Mouse (Mus musculus) R1 (cell line): ENCODE data around the gene Msi2.

Source experiments
- DNase-seq: peaks from one replicate; pipeline ENCODE4 v3.0.0-alpha.2; 2018; ENCODE audit warnings: low read depth, low spot score

The Msi2 gene

GRCm38 (mm10) chr11:88367501-88367900, 350.8 kb downstream of the Msi2 start:
- DNase-seq, result no peak

DNA sequence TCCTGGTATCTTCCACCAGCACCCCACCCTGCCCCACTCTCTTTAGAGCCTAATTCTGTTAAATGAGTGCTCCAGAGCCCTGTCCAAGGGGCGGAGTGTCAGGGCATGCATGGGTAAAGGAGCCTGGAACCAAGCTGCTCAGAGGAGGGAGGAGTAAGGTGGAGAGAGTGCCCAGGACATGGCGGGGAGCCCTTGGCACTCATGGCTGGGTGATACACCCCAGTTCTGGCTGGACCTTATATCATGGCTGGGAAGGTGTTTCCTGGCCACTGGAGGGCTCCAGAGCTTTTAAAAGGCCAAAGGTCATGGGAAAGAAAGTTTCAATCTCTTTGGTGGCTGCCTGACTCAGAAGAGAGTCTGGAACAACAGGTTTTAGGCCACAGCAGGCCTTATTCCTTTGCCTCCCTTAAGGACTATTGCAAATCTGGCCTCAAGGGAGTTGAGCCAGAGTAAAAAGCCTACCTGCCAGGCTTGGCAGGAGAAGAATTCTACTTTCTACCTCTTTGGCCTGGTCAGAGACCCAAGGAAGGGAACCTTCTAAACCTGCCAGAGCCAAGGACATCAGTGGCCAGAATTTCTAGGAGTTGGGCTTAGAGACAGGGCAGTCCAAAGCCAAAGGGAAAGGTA, 352.3 kb downstream of the Msi2 start:
- DNase-seq, result peak; percentile 27

- no peak for DNase-seq
Measured at GRCm38 (mm10) chr11:88364231-88364630, 354.1 kb downstream of the Msi2 start.

DNA sequence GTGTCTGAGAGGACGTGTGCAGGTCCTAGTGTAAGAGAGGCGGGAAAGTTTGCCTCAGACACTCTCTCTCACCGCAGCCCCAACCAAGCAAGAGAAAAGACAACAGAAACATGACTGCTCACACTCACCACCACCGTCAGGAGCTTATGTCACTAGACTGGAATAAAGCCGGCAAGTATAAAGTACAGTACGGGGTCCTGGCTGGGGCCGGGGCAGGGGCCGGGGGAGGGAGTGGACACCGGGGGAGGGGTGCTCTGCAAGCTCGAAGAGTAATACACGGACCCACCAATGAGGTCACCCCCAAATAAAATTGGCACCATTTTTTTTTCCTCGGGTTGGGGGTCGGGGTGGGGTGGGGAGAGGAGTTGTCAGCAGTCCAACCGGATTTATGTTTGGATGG, 354.8 kb downstream of the Msi2 start:
- DNase-seq, result no peak

DNA sequence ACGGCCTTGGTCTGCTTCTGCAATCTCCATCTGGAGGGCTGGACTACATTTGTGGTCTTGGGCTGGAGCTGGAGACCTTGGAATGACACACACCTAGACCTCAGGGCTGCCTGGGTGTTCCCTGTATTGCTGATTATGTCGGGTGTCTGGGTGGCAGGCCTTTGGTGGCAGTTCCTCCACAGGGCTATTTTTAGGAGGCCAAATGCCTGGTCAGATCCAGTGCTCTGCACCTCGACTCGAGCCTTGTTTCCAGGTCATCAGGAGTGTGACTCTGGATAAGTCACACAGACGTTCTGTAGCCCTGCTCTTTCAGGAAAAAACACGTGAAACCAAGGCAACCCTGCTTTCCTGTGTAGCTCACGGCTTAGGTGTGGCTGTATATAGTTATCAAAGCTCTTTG, 358.6 kb downstream of the Msi2 start:
- DNase-seq, result no peak

DNA sequence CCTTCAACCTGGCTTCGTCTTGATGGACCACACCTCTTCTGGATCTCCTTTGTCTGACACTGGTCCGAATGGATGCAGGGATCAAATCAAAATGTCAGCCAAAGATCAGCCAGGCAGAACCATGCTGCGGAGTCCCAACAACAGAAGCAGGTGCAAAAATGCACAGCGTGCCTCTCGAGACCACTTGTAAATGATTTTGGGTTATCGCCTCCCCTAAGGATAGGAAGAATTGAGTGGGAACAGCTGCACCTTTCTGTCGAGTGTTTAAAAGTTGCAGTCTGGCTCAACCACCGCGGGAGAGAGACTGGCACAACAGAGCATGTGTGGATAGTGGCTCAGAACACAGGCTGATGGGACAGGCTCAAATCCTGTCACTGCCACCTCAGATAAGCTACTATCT, 361.0 kb downstream of the Msi2 start:
- no peak for DNase-seq

DNA sequence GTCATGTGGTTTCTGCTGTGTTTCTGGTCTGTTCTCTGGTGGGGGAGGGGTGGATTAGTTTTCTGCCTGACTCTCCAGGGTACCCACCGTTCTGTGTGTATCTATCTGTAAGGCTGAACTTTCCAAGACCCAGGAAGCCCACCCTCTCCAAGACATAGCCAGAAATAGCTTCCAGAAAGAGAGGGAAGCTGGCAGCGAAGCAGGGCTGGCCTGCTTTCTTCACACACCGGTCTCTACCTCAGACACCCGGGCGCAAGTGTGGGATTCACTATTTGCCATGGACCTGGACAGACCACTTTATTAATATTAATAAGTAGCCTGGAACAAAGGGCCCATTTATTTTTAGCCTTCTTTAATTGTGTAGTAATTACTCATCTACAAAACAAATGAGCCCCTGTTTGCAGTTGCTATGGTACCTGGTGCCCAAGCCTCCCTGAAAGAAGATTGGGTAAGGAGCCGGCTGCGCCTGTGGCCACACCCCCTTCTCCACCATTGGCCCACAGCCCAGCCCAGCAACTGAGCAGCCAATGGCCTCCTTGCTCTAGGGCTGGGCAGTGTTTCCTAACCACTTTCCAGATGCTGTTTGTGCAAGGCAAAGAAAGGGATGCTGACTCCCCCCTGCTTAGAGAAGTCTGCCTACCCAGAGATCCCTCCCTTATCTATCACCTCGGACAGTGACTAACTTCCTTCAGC, 361.6 kb downstream of the Msi2 start:
- peak; percentile 84 for DNase-seq

DNA sequence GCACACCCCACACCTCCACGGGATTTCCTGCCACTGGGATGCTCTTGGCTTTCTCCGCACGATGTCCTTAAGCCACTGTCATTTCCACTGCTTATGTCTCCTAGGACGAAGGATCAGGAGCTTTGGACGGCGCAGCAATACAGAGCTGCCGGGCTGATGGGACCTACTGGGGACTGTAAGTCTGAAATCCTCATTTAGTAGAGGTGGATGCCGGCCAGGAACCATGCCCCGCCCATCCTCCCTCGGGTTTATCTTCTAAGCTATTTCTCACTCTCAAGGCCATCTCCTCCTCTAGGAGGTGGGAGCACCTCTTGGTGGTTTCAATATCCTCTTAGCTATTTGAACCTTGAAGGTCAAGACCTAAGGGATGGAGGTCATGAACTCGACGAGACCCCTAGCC, 362.3 kb downstream of the Msi2 start:
- peak; percentile 41 for DNase-seq

- DNase-seq, result no peak
Measured at GRCm38 (mm10) chr11:88354771-88355170, 363.5 kb downstream of the Msi2 start.

DNA sequence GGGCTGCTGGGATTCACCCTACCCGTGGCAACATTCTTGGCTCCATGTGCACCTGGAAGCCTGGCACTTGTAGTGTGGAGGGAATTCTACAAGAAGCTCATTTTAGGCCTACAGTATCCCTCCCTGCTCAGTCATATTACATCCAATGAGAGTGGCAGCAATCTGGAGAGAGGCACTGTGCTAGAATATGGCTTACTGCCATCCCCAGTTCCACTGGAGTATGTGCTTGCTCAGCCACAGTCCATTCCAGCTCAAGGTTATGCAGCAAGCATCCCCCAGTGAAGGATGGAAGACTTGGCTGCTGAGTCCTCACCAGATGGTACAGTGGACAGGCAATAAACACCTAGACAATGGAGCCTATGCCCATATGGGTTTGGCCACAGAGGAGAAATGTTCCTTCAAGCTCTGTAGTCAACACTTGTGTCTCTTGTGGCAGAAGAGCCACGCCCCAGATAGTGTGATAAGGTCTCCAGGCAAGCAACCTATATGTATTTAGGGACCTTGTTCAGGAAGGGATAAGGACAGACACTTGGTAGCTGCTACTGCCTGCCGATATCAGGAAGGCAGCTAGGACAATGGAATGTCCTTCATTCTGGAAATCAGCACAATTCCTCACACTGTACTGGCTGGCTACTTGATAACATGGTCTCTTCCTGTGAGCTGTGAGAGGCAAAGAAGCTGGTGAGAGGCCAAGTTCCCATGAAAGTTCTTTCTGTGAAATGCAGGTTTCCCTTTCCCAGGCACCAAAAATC, 366.4 kb downstream of the Msi2 start:
- DNase-seq, result no peak

GRCm38 (mm10) chr11:88348690-88349089, 369.6 kb downstream of the Msi2 start:
- no peak for DNase-seq

DNA sequence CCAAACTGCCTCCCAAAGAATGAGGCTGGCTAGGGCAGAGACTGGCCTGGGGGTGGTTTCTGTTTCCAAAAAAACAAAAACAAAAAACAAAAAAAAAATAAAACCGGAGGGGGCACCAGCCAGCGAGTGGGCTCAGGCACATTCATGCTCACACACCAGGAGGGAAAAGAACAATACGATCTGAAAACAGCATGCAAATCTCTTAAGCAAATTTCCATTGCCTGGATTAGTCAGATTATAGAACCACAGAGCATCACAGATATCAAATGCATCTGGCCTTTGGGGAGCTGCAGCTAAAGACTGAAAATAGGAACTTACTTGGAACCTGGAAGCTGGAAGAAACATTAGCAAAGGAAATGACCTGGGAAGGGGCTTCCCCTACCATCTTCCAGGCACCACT, 370.3 kb downstream of the Msi2 start:
- no peak for DNase-seq

DNA sequence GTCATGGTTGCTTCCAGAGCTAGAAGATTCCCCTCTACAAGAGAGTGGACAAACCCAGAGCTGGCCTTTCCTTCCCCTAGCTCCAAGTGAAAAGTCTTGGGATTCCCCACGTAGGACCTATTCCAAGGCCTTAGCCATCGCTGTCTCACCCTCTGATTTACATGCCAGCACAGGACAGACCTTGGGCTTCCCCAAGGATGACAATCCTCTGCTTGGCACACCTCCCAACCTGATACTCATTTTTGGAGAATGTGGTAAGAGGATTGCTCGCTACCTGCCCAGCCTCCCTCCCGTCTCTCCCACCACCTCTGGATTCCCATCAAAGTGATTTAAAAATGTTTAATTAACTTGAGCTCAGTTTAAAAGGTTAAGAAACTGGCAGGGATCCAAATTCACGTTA, 372.2 kb downstream of the Msi2 start:
- no peak for DNase-seq

DNA sequence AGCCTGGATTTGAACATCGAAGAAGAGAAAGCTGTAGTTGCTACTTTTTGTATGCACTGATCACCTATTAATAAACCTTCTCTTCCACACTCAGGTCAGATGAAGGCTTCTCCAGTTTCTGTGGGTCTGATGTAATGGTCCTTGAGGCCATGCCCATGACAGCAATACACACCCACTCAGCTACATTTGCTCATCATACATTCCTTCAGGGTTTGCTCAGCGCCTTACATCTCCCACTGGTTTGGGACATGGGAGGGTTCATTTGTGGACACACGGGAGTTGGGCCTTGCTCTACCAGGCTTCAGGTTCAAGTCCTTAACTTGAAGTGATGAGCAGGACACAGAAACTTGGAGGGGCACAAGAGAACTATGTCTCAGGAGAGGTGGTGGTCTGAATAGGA, 380.4 kb downstream of the Msi2 start:
- DNase-seq, result no peak

GRCm38 (mm10) chr11:88334893-88335292, 383.4 kb downstream of the Msi2 start:
- DNase-seq, result no peak

DNA sequence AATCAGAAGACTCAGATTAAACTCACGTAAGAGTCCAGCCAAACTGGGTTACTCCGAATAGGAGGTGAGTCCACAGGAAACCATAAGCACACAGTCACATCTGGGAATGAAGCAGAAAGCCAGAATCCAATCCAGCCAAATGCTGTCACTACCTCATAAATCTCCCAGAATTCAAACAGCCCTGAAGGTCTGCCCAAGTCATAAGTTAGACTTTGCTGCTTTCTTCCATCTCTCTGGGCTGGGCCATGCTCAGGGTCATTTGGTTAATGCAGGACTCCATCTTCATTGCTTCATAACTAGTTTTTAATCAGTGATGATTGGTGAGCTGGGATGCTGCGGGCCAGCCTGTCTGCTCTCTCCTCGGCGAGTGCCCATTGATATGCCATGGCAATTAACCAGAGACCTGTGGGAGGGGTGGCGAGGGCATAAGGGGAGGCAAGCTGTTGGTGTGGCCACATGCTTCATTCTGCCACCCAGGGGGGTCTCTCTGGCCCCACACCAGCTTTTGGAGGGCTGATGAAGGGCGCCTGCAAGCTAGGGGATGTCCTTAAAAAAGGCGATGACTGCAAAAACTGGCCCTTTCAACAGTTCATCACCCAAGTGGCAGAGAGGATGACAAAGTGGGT, 385.9 kb downstream of the Msi2 start:
- no peak for DNase-seq

- no peak for DNase-seq
Measured at GRCm38 (mm10) chr11:88331722-88332121, 386.6 kb downstream of the Msi2 start.

DNA sequence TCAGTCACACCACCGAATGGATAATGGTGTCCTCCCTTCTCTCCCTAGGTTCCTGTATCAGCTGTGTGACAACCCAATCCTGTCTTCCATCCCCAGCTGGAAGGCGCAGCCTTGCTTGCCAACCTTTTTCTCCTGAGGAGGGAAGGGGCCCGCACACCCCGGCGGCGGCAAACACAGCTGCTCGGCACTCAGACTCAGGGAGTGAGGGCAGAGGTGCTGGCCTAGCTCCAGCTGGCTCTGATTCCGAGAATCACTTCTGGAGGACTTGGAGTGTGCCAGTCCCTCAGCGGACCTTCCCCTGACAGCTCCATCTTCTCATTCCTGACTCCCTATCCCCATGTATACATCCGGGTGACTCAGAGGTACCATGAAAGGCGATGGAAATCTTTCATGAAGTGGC, 387.5 kb downstream of the Msi2 start:
- DNase-seq, result no peak

DNA sequence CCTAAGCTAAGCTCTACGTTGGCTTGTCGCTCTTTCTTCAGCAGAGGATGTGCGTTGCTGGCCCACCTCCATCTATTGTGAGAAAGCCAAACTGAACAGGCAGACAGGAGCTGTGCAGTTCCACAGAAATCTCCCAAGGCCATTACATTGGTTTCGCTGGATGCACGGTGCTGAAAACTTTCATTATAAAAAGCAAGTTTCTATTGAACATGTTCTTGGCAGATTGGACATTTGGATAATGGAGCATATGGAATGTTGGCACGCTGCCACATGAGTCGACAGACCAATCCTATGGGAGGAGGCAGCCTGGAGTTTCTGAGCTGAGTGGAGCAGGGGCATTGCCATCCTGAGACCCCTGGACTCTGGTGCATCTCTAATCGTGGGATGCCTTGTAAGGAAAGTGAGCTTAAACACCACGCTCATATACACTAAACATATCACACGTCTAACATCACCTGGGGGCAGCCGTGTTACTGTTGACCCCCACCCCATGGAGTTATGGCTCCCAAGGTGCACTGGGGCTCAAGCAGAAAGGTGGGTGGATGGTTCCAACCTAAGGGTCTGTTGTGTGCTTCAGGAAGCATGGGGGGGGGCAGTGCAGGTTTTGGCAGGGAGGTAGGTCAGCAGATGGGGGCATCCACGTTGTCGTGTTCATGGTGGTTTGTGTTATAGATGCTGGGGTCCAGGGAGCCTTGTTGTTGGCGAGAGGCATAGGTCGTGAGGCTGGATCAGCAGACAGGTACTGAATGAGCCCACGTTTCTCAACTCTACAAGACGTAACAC, 389.3 kb downstream of the Msi2 start:
- no peak for DNase-seq

GRCm38 (mm10) chr11:88327016-88327415, 391.3 kb downstream of the Msi2 start:
- DNase-seq, result no peak

DNA sequence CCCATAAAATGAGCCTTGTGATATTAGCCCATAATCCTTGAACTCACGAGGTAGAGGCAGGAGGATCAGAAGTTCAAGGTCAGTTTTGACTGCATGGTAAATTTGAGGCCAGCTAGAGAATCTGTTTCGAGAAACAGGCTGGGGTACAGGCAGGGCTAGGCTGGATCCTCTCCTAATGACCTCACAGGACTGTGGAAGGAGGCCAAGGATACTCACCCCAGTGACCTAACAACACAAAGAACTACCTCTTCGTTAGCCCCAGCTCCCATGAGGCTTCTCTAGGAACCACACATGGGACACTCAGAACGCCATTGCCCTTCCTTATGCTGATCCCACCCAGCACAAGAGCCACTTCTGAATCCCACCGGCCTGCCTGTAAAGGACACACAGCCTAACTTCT, 399.5 kb downstream of the Msi2 start:
- DNase-seq, result no peak

DNA sequence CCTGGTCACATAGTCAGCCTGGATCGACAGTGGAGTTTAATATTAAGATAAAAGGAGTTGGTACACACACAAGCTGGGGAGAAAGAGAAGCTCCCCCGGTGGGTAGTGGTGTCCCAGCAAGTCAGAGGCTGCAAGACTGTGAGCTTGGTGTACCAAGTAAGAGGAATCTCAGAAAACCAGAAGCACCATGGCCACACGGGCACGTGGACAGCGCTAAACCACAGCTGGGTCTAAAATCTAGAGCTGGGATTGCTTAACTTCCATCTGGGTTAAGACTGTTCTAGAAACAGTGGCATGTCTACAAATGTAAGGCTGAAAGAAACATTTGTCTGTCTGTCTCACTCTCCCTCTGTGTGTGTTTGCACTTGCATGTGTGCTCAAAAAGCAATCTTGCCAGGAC, 402.9 kb downstream of the Msi2 start:
- DNase-seq, result no peak
